Mouse (Mus musculus) urinary bladder, postnatal 36 days (tissue): ENCODE results near the gene F830045P16Rik.
"Not testable (repeated sequence)": the region's sequence is repeated elsewhere in the genome, so short reads cannot be mapped to it uniquely, and the experiment has no call there.

Experiments
- DNase-seq, 2 experiments: peaks; one replicate each; pipeline ENCODE4 v3.0.0; 2022; ENCODE audit warnings: low spot score in 2 of 2, mixed read lengths in 1 of 2

The F830045P16Rik gene

DNA sequence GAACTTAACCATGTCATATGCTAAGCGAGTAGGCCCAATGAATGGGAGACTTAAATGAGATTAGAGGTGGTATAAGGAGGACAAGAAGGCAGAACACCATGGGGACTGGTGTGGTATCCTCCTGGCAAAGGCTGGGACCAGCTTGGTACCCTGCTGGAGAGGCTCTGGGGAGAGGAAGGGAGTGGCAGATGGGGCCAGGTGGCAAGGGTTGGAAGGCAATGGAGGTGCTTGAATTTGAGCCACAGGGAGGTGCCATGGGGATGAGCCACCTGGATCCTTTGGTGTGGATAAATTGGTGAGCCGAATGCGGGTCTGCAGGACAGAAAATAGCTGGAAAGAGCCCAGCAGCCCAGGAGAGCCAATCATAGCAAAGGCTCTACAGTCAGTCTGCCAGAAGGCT, 8.5 kb upstream of the F830045P16Rik start:
- DNase-seq = no peak

DNA sequence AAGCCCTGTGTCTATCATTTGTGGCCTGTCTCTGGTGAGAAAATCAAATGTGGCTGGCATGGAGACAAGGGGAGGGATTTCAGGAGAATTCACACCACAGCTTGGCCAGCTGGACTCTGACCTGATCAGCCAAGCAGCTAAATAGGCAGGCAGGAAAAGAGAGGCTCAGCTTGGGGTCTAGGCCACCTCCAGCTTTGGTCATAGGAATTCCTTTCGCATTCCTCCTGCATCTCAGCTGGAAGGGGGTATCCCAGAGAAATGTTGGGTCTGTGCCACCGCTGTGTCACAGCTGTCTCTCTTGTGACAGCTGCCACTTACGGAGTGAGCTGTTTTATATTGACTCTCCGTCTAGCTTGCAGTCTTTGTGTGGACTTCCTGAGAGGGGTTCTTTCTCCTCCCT, 8.0 kb upstream of the F830045P16Rik start:
- DNase-seq = no peak

DNA sequence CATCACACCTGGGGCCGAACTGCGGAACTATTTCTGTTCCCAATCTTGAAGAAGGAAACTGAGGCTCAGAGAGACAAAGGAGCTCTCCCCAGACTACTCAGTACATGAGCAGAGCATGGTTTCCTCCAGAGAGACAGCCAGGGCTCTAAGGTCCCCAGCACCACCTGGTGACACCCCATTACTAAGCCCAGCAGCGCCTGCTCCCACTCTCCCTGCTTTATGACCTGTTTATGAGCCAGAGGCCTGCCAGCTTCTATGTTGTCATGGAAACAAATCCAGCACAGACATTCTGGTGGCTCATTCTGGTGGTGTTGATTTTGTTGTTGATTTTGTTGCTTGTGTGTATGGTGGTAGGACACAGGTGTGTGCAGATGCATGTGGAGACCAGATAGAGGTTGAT, 3.6 kb upstream of the F830045P16Rik start:
- DNase-seq = no peak

GRCm38 (mm10) chr2:129539175-129539574, 2.8 kb upstream of the F830045P16Rik start:
- DNase-seq = no peak

- no peak for DNase-seq
Measured at GRCm38 (mm10) chr2:129537926-129538325, 1.5 kb upstream of the F830045P16Rik start.

GRCm38 (mm10) chr2:129537360-129537759, 958 bp upstream of the F830045P16Rik start:
- DNase-seq = no peak

DNA sequence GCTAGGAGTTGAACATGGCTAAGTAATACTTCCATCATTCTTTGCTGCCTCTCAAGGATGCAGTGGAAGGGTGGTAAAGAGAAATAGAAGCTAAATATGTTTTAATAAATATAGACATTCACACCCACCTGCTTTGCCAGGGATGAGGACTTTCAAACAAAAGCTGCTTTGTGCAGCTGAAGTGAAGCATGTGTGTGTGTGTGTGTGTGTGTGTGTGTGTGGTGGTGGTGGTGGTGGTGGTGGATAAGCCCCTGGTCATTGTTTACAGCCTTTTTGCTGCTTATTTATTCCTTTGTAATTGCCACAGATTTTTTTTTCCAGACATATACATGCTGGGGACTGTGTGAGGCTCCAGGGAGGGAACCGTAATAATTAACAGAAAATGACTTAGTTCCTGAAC, 524 bp upstream of the F830045P16Rik start:
- DNase-seq = no peak

DNA sequence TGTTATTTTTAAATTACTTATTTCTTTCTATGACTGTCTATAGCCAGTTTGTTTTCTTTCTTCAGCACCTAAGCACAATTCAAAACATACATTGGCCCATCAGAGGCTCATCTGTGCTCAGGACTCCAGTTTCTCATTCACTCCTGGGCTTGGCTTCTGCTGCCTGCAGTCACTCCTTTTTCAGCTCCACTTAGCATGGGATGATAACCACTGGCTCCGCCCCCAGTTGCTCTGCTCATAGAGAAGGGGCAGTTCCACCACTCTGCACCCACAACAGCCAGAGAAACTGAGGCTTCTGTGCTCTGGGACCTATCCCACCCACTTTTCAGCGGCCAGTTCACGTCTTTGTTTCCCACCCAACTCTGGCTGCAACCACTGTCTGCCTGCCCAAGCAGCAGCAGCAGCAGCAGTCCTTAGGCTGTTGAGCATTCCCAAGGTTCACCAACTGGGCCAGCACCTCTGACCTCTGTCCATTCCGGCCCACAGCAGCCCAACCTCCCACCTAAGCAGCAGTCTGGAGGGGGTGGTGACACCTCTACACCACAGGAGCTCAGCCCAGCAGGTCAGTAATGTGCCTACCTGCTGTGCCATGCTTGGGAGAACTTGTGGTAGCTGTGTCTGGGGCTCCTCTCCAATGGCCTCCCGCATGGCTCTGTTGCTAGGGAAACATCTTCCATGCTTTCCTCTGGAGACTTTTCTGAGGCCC, 1.4 kb downstream of the F830045P16Rik start:
- no peak for DNase-seq

DNA sequence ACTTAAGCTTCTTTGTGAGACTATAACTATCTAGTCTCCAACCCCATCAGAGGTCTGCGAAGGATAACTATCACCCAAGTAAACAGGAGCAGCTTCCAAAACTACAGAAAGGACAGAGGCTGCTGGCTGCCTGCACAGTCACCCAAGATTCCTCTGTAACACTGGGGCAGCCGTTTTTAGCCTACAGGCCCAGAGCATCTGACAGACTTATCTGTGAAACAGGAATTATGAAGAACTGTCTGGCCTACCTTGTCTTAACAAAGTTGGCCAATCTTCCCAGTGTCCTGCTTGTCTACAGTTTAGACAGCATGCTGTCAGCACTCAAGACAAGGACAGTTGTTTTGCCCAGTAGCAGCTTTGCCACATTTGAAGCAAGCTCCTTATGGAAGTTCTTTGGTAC, 4.5 kb downstream of the F830045P16Rik start:
- no peak for DNase-seq

- DNase-seq = no peak
Measured at GRCm38 (mm10) chr2:129531102-129531501, 5.3 kb downstream of the F830045P16Rik start.

DNA sequence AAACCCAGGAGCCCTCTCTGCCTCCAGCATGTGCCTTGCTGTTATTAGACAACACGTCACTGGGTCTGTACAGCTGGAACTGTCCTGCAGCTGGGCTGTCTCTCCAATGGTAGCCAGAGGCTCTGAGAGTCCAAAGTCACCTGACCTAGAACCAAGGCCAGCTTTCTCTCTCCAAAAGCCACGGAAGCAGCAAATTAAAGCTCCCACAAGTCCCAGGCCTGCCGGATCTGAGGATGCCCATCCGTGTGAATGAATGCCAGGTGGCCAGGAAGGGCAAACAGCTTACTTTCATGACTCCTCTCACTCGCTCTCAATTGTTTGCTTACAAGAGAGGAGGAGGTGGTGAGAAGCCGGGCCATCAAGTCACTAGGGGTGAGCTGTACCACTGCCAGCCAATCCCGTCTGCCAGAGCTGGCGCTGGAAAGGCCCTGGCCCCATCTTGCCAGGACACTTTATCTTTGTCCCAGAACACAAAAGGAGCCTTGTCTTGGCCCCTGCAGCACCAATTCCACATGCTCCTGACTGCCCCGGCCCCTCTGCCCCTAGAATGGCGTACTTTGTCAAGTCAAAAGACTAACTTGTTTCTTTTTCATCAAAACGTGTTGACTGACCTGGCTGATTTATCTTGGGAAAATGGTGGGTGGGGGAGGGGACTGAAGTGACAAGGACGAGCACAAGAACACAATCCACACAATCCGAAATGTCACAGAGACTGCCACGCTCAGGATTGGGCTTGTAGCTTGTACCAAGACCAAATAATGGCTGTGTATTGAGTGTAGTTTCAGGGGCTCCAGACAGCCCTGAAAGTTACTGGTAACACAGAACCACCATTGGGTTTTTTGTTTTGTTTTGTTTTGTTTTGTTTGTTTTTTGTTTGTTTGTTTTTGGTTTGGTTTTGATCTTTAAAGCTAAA, 6.8 kb downstream of the F830045P16Rik start:
- DNase-seq = no peak

GRCm38 (mm10) chr2:129527916-129528315, 8.5 kb downstream of the F830045P16Rik start:
- no peak for DNase-seq

GRCm38 (mm10) chr2:129526322-129526721, 10.1 kb downstream of the F830045P16Rik start:
- no peak for DNase-seq

- DNase-seq = no peak
Measured at GRCm38 (mm10) chr2:129525644-129526043, 10.8 kb downstream of the F830045P16Rik start.

GRCm38 (mm10) chr2:129518526-129518925, 17.9 kb downstream of the F830045P16Rik start:
- no peak for DNase-seq

DNA sequence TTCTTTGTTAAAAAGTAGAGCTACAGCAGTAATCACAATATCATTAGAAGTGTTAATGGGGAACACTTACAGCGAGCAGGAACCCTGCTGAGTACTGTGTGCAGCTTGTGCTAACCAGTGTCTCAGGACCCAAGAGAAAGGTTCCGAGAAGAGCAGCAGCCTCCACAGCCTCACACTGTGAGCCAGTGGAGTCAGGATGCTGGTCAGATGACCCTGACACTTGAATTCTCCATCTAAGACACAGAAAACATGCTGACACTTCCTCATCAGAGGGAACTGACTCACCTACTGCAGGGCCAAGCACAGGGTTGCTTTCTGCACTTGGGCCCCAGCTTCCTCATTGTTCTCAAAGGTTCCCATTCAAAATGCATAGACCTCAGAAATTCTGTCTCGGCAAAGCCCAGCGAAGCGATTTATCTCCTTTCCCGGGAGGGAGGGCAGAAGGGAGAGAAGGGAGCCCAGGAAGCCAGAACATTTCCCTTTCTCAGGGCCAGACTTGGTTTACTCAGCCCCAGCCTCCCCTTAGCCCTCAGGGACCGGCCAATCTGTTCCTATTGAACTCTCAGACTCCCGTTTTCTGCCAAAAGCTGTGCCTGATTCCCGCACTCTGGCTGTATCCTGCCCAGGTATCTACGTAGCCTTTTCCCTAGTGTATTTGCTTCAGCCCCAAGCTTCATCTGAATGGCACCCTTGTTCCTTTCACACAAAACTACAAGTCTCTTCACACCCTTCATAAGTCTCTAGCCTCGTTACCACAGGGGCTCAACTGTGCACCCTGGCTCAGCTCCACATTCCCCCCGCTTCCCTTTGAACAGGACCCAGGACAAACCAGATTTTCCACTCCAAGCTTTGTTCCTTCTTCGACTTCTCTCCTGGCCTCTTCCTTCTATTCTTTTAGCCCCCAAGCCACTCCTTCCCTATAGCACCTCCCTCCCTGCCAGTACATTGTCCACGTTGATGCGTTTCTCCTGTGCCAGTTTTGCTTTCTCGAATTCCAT, 21.2 kb downstream of the F830045P16Rik start:
- no peak for DNase-seq

GRCm38 (mm10) chr2:129514401-129514667, 22.1 kb downstream of the F830045P16Rik start:
- no peak for DNase-seq

- DNase-seq = no peak
Measured at GRCm38 (mm10) chr2:129513546-129514400, 22.6 kb downstream of the F830045P16Rik start.

GRCm38 (mm10) chr2:129512147-129512546, 24.3 kb downstream of the F830045P16Rik start:
- DNase-seq = not testable (repeated sequence)

DNA sequence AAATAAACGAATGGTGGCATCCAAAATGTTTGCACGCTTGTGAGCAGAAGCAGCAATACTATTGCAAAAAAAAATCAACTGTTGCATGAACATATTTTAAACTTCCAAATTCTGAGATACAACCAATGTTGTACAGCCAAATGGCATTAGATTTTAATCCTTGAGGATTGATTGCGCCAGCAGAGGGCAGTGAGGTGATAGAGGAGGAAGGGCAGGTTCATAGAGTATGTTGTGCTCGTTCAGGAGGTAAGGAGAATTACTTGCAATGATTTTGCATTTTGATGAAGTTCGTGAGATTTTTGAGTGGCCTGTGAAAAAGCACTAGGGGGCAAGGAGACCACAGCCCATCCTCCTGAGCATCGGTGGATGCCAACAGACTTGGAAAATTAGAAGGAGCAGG, 33.8 kb downstream of the F830045P16Rik start:
- peak; percentile 43 to 52 for DNase-seq
